Mouse (Mus musculus): ENCODE measurements around the gene Vwa8. TPM values are rescaled to one million over a fixed set of nuclear protein-coding genes. Genes with fewer than 3 reads are reported as not detected.

The Vwa8 gene
- polyA plus RNA-seq, 1 experiment from 2014 or later, result 22.7 TPM

GRCm38 (mm10) chr14:78848477-78848876 lies 375 bp upstream of the Vwa8 start:
- WGBS, result 6% methylated on average over 3 of the region's 3 CpGs
- no peak for ATAC-seq (ENCODE audit: insufficient number of reproducible peaks, low FRiP score)

GRCm38 (mm10) chr14:78849961-78850578 lies 1.2 kb downstream of the Vwa8 start:
- no peak overlapping the region for H3K27ac ChIP-seq (ENCODE audit: poor library complexity, severe bottlenecking)
- peak overlapping the region; percentile 78 for H3K4me2 ChIP-seq
- no peaks in the 10 kb centered on the region for H3K36me3 ChIP-seq
- H3K27me3 ChIP-seq (replicated peaks), result no peaks in the 10 kb centered on the region
- 48% methylated on average over 5 of the region's 5 CpGs for WGBS
- no peaks in the 10 kb centered on the region for H3K9me3 ChIP-seq (replicated peaks)
- H3K4me3 ChIP-seq, result no peak overlapping the region; the same call in 1 of the 2 replicates
- ATAC-seq (ENCODE audit: insufficient number of reproducible peaks, low FRiP score), result no peak
- H3K9ac ChIP-seq, result no peak overlapping the region
- peaks cover 15% of the 10 kb centered on the region for H3K4me1 ChIP-seq (replicated peaks)

More at GRCm38 (mm10) chr14:78848477-78848876, 375 bp upstream of the Vwa8 start:
- Histone ChIP-seq H3K9ac (peak overlapping the region; percentile 92), H3K27ac (ENCODE audit: poor library complexity, severe bottlenecking) (peak overlapping the region; percentile 88; the same call in 1 of the 2 replicates), H3K4me1 (replicated peaks) (peaks cover 15% of the 10 kb centered on the region), H3K4me2 (peak overlapping the region; percentile 78), H3K27me3 (replicated peaks) (no peaks in the 10 kb centered on the region), H3K36me3 (no peaks in the 10 kb centered on the region), H3K4me3 (peak overlapping the region; percentile 83), H3K9me3 (replicated peaks) (0 out of 2 replicates have a peak, but pooled peaks cover 2% of the 10 kb centered on the region)

DNA sequence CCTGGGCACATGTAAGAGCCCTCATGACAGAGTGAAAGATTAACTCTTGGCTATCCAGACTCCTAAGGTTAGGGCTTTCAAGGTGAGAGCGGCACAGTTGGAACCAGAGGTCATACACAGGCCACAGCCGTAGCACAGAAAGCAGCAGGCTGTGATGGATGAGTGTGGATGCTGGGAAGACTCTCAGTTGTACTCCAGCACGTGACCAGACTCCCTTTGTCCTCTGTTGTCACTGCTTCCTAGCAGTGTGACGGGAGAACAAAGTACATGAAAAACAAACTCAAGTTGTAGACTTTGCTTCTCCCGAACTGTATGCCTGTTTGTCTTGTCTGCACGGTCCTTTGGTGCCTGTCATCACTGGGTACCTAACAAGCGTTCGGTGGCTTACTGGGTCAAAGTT lies 1.8 kb downstream of the Vwa8 start:
- Histone ChIP-seq H3K4me1 (replicated peaks) (peaks cover 15% of the 10 kb centered on the region), H3K27me3 (replicated peaks) (no peaks in the 10 kb centered on the region), H3K4me3 (no peak overlapping the region), H3K9ac (no peak overlapping the region), H3K4me2 (peak overlapping the region; percentile 45), H3K27ac (ENCODE audit: poor library complexity, severe bottlenecking) (peak overlapping the region; percentile 28; the same call in 1 of the 2 replicates), H3K9me3 (replicated peaks) (no peaks in the 10 kb centered on the region), H3K36me3 (no peaks in the 10 kb centered on the region)
- 24% methylated on average over 8 of the region's 8 CpGs for WGBS
- ATAC-seq (ENCODE audit: insufficient number of reproducible peaks, low FRiP score), result no peak

GRCm38 (mm10) chr14:78851366-78851765 lies 2.5 kb downstream of the Vwa8 start:
- H3K4me1 ChIP-seq (replicated peaks), result peaks cover 15% of the 10 kb centered on the region
- H3K27me3 ChIP-seq (replicated peaks), result no peaks in the 10 kb centered on the region
- no peak overlapping the region for H3K27ac ChIP-seq (ENCODE audit: poor library complexity, severe bottlenecking)
- ATAC-seq (ENCODE audit: insufficient number of reproducible peaks, low FRiP score), result no peak
- no peaks in the 10 kb centered on the region for H3K9me3 ChIP-seq (replicated peaks)
- H3K4me3 ChIP-seq, result no peak overlapping the region
- H3K9ac ChIP-seq, result no peak overlapping the region
- H3K36me3 ChIP-seq, result no peaks in the 10 kb centered on the region
- no peak overlapping the region for H3K4me2 ChIP-seq
- 58% methylated on average over 3 of the region's 3 CpGs for WGBS

- Histone ChIP-seq H3K27ac (ENCODE audit: poor library complexity, severe bottlenecking) (no peak overlapping the region), H3K9me3 (replicated peaks) (no peaks in the 10 kb centered on the region), H3K4me1 (replicated peaks) (peaks cover 15% of the 10 kb centered on the region), H3K4me3 (no peak overlapping the region), H3K36me3 (no peaks in the 10 kb centered on the region), H3K4me2 (no peak overlapping the region), H3K27me3 (replicated peaks) (no peaks in the 10 kb centered on the region), H3K9ac (no peak overlapping the region)
- no peak for ATAC-seq (ENCODE audit: insufficient number of reproducible peaks, low FRiP score)
- 71% methylated on average over 5 of the region's 5 CpGs for WGBS
Observed at GRCm38 (mm10) chr14:78852401-78853246, 3.8 kb downstream of the Vwa8 start.

- no peaks in the 10 kb centered on the region for H3K27me3 ChIP-seq (replicated peaks)
- no peak overlapping the region for H3K27ac ChIP-seq (ENCODE audit: poor library complexity, severe bottlenecking)
- H3K4me1 ChIP-seq (replicated peaks), result no peaks in the 10 kb centered on the region
- no peaks in the 10 kb centered on the region for H3K36me3 ChIP-seq
- no peak overlapping the region for H3K4me2 ChIP-seq
- no peak overlapping the region for H3K4me3 ChIP-seq
- WGBS, result 87% methylated on average over 5 of the region's 5 CpGs
- H3K9ac ChIP-seq, result no peak overlapping the region
- H3K9me3 ChIP-seq (replicated peaks), result peaks cover 6% of the 10 kb centered on the region; the same call in 1 of the 2 replicates
- ATAC-seq (ENCODE audit: insufficient number of reproducible peaks, low FRiP score), result no peak
Observed at GRCm38 (mm10) chr14:78861156-78861555, 12.3 kb downstream of the Vwa8 start.

GRCm38 (mm10) chr14:78870036-78870435 lies 21.2 kb downstream of the Vwa8 start:
- ATAC-seq (ENCODE audit: insufficient number of reproducible peaks, low FRiP score), result no peak
- Histone ChIP-seq H3K4me3 (no peak overlapping the region), H3K27me3 (replicated peaks) (no peaks in the 10 kb centered on the region), H3K4me1 (replicated peaks) (no peaks in the 10 kb centered on the region), H3K27ac (ENCODE audit: poor library complexity, severe bottlenecking) (no peak overlapping the region), H3K9me3 (replicated peaks) (peaks cover 4% of the 10 kb centered on the region; the same call in 1 of the 2 replicates), H3K9ac (no peak overlapping the region), H3K36me3 (peaks cover 19% of the 10 kb centered on the region), H3K4me2 (no peak overlapping the region)
- 46% methylated on average over 2 of the region's 2 CpGs for WGBS

- 37% methylated on average over 2 of the region's 2 CpGs for WGBS
- ATAC-seq (ENCODE audit: insufficient number of reproducible peaks, low FRiP score), result no peak
- peaks cover 32% of the 10 kb centered on the region for H3K4me1 ChIP-seq (replicated peaks)
- H3K27ac ChIP-seq (ENCODE audit: poor library complexity, severe bottlenecking), result no peak overlapping the region
- H3K27me3 ChIP-seq (replicated peaks), result no peaks in the 10 kb centered on the region
- H3K36me3 ChIP-seq, result peaks cover 9% of the 10 kb centered on the region
- H3K9me3 ChIP-seq (replicated peaks), result peaks cover 4% of the 10 kb centered on the region; the same call in 1 of the 2 replicates
- no peak overlapping the region for H3K4me3 ChIP-seq
- no peak overlapping the region for H3K4me2 ChIP-seq
- no peak overlapping the region for H3K9ac ChIP-seq
Observed at GRCm38 (mm10) chr14:78877176-78877575, 28.3 kb downstream of the Vwa8 start.

DNA sequence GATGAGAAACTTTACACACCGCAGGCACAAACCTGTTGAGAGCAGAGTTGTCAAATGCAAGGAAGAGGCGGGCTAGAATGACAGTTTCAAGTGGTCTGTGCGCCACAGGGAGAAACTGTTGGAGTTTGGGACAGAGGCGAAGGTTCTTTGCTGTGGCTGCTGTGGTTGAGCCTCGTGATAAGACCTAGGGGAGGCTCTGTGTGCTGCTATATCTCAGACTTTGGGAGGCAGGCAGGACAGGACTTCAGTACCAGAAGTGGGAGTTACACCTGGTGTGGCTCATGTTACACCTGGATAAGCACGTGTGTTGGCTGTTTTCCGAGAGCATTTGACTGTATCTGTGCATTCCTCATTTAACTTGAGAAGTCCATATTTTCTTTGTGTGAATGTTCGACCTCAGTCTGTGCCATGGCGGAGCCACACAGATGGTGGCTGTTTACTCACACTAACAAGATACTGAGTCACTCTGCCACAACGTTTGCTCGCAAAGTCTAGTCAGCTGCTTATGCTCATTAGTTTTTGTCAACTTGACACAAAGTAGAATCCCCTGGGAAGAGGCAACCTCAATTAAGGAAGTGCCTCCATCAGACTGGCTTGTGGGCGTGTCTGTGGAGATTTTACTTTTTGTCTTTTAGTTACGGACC lies 29.7 kb downstream of the Vwa8 start:
- no peaks in the 10 kb centered on the region for H3K9me3 ChIP-seq (replicated peaks)

GRCm38 (mm10) chr14:78880879-78881278 lies 32.0 kb downstream of the Vwa8 start:
- Histone ChIP-seq H3K4me1 (replicated peaks) (peaks cover 51% of the 10 kb centered on the region), H3K36me3 (no peaks in the 10 kb centered on the region), H3K4me3 (no peak overlapping the region), H3K9me3 (replicated peaks) (no peaks in the 10 kb centered on the region), H3K27me3 (replicated peaks) (no peaks in the 10 kb centered on the region), H3K27ac (ENCODE audit: poor library complexity, severe bottlenecking) (no peak overlapping the region), H3K4me2 (no peak overlapping the region), H3K9ac (no peak overlapping the region)
- no peak for ATAC-seq (ENCODE audit: insufficient number of reproducible peaks, low FRiP score)
- 77% methylated on average over 4 of the region's 4 CpGs for WGBS

More for the DNA sequence above, 29.7 kb downstream of the Vwa8 start:
- H3K36me3 ChIP-seq, result no peaks in the 10 kb centered on the region
- no peak overlapping the region for H3K4me3 ChIP-seq
- peak overlapping the region; percentile 11 for H3K4me2 ChIP-seq
- H3K4me1 ChIP-seq (replicated peaks), result peaks cover 41% of the 10 kb centered on the region
- no peak overlapping the region for H3K9ac ChIP-seq
- H3K27ac ChIP-seq (ENCODE audit: poor library complexity, severe bottlenecking), result peak overlapping the region; percentile 57
- ATAC-seq (ENCODE audit: insufficient number of reproducible peaks, low FRiP score), result no peak; the same call in 1 of the 2 replicates
- no peaks in the 10 kb centered on the region for H3K27me3 ChIP-seq (replicated peaks)
- 48% methylated on average over 13 of the region's 13 CpGs for WGBS

DNA sequence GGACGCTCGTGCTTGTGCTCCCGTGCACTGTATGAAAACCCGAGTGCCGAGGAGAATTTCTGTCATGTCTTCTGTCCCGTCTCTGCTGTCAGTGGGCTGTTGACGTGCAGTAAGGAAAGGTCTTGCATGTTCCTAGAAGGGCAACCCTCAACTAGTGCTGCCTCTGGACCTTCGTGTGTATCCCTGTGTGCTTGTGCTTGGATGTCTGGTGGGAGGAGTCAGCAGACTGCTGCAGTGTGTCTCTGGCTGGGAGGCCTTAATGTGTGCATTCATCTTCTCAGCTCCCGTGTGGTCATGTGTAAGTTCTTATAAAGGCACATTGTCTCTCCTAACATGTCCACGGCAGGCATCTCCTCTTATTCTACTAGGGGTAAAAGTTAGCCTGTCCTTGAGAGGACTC lies 32.7 kb downstream of the Vwa8 start:
- peak overlapping the region; percentile 18 for H3K4me2 ChIP-seq
- WGBS, result 58% methylated on average over 10 of the region's 10 CpGs
- 0 out of 2 replicates have a peak overlapping the region, but pooled peaks have one; percentile 23 for H3K9ac ChIP-seq
- no peak overlapping the region for H3K4me3 ChIP-seq
- H3K4me1 ChIP-seq (replicated peaks), result peaks cover 51% of the 10 kb centered on the region
- H3K27me3 ChIP-seq (replicated peaks), result no peaks in the 10 kb centered on the region
- no peaks in the 10 kb centered on the region for H3K9me3 ChIP-seq (replicated peaks)
- ATAC-seq (ENCODE audit: insufficient number of reproducible peaks, low FRiP score), result no peak
- no peaks in the 10 kb centered on the region for H3K36me3 ChIP-seq
- peak overlapping the region; percentile 9; the same call in 1 of the 2 replicates for H3K27ac ChIP-seq (ENCODE audit: poor library complexity, severe bottlenecking)

Data from heart, embryonic 12.5 days (tissue).